Mouse (Mus musculus): ENCODE results near the gene Zmynd11.

GRCm38 (mm10) chr13:9760057-9760456, 5.1 kb downstream of the Zmynd11 start:
- TF ChIP-seq GATA1 (IDR thresholded peaks at IDR 0.05; ENCODE audit: borderline replicate concordance, low read length) (no peak; the same call in 2 of the 3 replicates), FLI1 (IDR thresholded peaks at IDR 0.05; ENCODE audit: low read length) (no peak)

Data from megakaryocyte, embryonic 14.5 days (primary cell).